ENCODE assay signal across 25 mouse cellular contexts in the genomic region with DNA sequence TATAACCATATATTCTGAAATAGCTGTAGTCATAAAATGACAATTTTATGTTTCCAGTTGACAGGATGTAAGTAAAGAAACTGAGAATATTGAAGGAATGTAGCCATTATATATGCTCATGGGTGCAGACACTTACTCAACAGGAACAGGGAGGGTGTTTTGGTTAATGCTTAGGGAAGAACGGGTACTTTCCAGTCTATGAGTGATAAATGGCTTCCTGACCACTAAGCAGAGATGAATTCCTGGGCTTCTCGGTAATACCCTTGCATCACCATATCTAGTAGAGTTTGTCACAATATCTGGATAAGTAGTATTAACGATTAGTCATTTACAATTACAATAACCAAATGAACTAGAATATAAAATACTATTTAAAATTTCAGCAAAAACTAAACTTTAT.
"Had no signal": no experiment of that assay in that cellular context is flagged by ENCODE, and none has a peak within 500 bp of the region (broad histone marks: within the 10 kb centered on the region; RNA-seq: fewer than 3 reads in every experiment).

No protein-coding gene starts in this region.

- H3K4me3 ChIP-seq: heart, adult 2 months; heart, embryonic 13.5 days; heart, embryonic 15.5 days; hindbrain, embryonic 13.5 days; hindbrain, embryonic 15.5 days; layer of hippocampus, adult 2 months; left cerebral cortex, adult 2 months; limb, embryonic 13.5 days; limb, embryonic 15.5 days; liver, embryonic 12.5 days had no signal

- DNase-seq: gastrocnemius, postnatal 14 days; gastrocnemius, postnatal 36 days; heart, adult 11 months; heart, adult 2 months; heart, postnatal 14 days; heart, postnatal 36 days; kidney, adult 18-20 months; kidney, adult 8-10 months; kidney, postnatal 10 days; kidney, postnatal 25 days; kidney, postnatal 4 days; left cerebral cortex, postnatal 4 days had no signal

- H3K36me3 ChIP-seq: heart, embryonic 13.5 days; heart, embryonic 15.5 days; hindbrain, embryonic 13.5 days; hindbrain, embryonic 15.5 days; limb, embryonic 13.5 days; limb, embryonic 15.5 days; liver, embryonic 12.5 days had no signal

- H3K4me1 ChIP-seq: heart, embryonic 13.5 days; heart, embryonic 15.5 days had no signal

- H3K9me3 ChIP-seq: heart, embryonic 13.5 days; heart, embryonic 15.5 days; hindbrain, embryonic 13.5 days; hindbrain, embryonic 15.5 days; limb, embryonic 13.5 days; limb, embryonic 15.5 days; liver, embryonic 12.5 days had no signal

- H3K4me2 ChIP-seq: heart, embryonic 11.5 days; heart, embryonic 13.5 days; heart, embryonic 15.5 days; hindbrain, embryonic 13.5 days; hindbrain, embryonic 15.5 days; limb, embryonic 13.5 days; limb, embryonic 15.5 days; liver, embryonic 12.5 days had no signal

- H3K27me3 ChIP-seq: heart, embryonic 13.5 days; heart, embryonic 15.5 days; hindbrain, embryonic 13.5 days; hindbrain, embryonic 15.5 days; limb, embryonic 13.5 days; limb, embryonic 15.5 days; liver, embryonic 12.5 days had no signal

- ATAC-seq: hindbrain, postnatal 0 days; intestine, postnatal 0 days had no signal

- H3K9ac ChIP-seq: heart, embryonic 13.5 days; heart, embryonic 15.5 days; hindbrain, embryonic 13.5 days; hindbrain, embryonic 15.5 days; limb, embryonic 13.5 days; limb, embryonic 15.5 days; liver, embryonic 12.5 days; liver, embryonic 14.5 days had no signal

- H3K27ac ChIP-seq: heart, adult 2 months; heart, embryonic 13.5 days; heart, embryonic 15.5 days; hindbrain, embryonic 13.5 days; hindbrain, embryonic 15.5 days; hindbrain, postnatal 0 days; layer of hippocampus, adult 2 months; left cerebral cortex, adult 2 months; limb, embryonic 13.5 days; limb, embryonic 15.5 days; liver, embryonic 12.5 days; liver, embryonic 14.5 days had no signal
